7 mouse cellular contexts compared by ENCODE assay signal in genomic region chr10:70098626-70099025, GRCm38 (mm10). TPM values are rescaled to one million over a fixed set of nuclear protein-coding genes. Genes with fewer than 3 reads are reported as not detected.
DNase-seq lines count a peak whose midpoint lies in the region; ATAC-seq and TF ChIP-seq lines count a peak whose summit lies in the region.

No protein-coding gene starts in this region.

- peak overlapping the region; percentile 94 for H3K4me3 ChIP-seq in lung, embryonic 16.5 days (ENCODE audit: low read length)
- H3K4me3 ChIP-seq in embryonic fibroblast, embryonic 13.5 days (ENCODE audit: insufficient read depth, low read length) = peak overlapping the region; percentile 97
- peak overlapping the region; percentile 97 for H3K4me3 ChIP-seq in limb, embryonic 14.5 days (replicated peaks; ENCODE audit: low read length)
- peak overlapping the region; percentile 100 for H3K4me3 ChIP-seq in stomach, embryonic 16.5 days (replicated peaks; ENCODE audit: low read length)

- peak overlapping the region; percentile 60 for H3K4me2 ChIP-seq in lung, embryonic 16.5 days (ENCODE audit: low read depth, low read length)
- peak overlapping the region; percentile 78 for H3K4me2 ChIP-seq in limb, embryonic 14.5 days (replicated peaks; ENCODE audit: low read depth, low read length, severe bottlenecking)
- H3K4me2 ChIP-seq in stomach, embryonic 16.5 days (ENCODE audit: low read depth, low read length) = peak overlapping the region; percentile 85

- ATAC-seq in lung, embryonic 16.5 days (ENCODE audit: low read depth) = no peak
- no peak for ATAC-seq in limb, embryonic 14.5 days (ENCODE audit: low FRiP score, low read depth)
- ATAC-seq in stomach, embryonic 16.5 days (ENCODE audit: insufficient read depth, low FRiP score) = no peak

- no peak for TF ChIP-seq CTCF in embryonic fibroblast, embryonic 13.5 days (IDR thresholded peaks at IDR 0.05; ENCODE audit: borderline replicate concordance, insufficient read depth, low read length)

- H3K4me1 ChIP-seq in lung, embryonic 16.5 days (replicated peaks; ENCODE audit: control insufficient read depth, insufficient read depth, low read length) = peaks cover 19% of the 10 kb centered on the region
- peaks cover 6% of the 10 kb centered on the region for H3K4me1 ChIP-seq in embryonic fibroblast, embryonic 13.5 days (ENCODE audit: control insufficient read depth, insufficient read depth, low read length)
- peaks cover 24% of the 10 kb centered on the region for H3K4me1 ChIP-seq in limb, embryonic 14.5 days (ENCODE audit: control insufficient read depth, insufficient read depth, low read length)
- H3K4me1 ChIP-seq in stomach, embryonic 16.5 days (ENCODE audit: control insufficient read depth, insufficient read depth, low read length) = peaks cover 22% of the 10 kb centered on the region

- no peak for DNase-seq in lung, postnatal 14 days
- DNase-seq in limb, embryonic 14.5 days (ENCODE audit: low spot score) = no peak
- DNase-seq in cerebellum, postnatal 36 days = no peak
- no peak for DNase-seq in right cerebral cortex, postnatal 25 days

- WGBS in lung, embryonic 16.5 days = 5% methylated on average over 6 of the region's 6 CpGs
- 6% methylated on average over 6 of the region's 6 CpGs for WGBS in limb, embryonic 14.5 days
- 10% methylated on average over 6 of the region's 6 CpGs for WGBS in stomach, embryonic 16.5 days

- peak overlapping the region; percentile 92 for H3K9ac ChIP-seq in lung, embryonic 16.5 days (ENCODE audit: low read length)
- peak overlapping the region; percentile 83 for H3K9ac ChIP-seq in limb, embryonic 14.5 days (ENCODE audit: low read depth, low read length, severe bottlenecking)
- peak overlapping the region; percentile 98 for H3K9ac ChIP-seq in stomach, embryonic 16.5 days (ENCODE audit: low read length)

- TF ChIP-seq POLR2A in embryonic fibroblast, embryonic 13.5 days (IDR thresholded peaks at IDR 0.05; ENCODE audit: low read depth, low read length) = no peak
- no peak for TF ChIP-seq POLR2A in limb, embryonic 14.5 days (IDR thresholded peaks at IDR 0.05; ENCODE audit: borderline replicate concordance, extremely low read depth, insufficient read depth, insufficient read length)

- H3K27me3 ChIP-seq in lung, embryonic 16.5 days (ENCODE audit: control insufficient read depth, insufficient read depth, low read depth, low read length) = no peaks in the 10 kb centered on the region
- H3K27me3 ChIP-seq in limb, embryonic 14.5 days (ENCODE audit: control insufficient read depth, insufficient read depth, low read length) = no peaks in the 10 kb centered on the region
- H3K27me3 ChIP-seq in stomach, embryonic 16.5 days (ENCODE audit: control insufficient read depth, insufficient read depth, low read length) = no peaks in the 10 kb centered on the region

- H3K27ac ChIP-seq in lung, embryonic 16.5 days (ENCODE audit: low read length) = peak overlapping the region; percentile 81
- H3K27ac ChIP-seq in embryonic fibroblast, embryonic 13.5 days (ENCODE audit: insufficient read depth, low read length) = peak overlapping the region; percentile 84; the same call in 1 of the 2 replicates
- H3K27ac ChIP-seq in limb, embryonic 14.5 days (replicated peaks; ENCODE audit: low read depth, low read length) = peak overlapping the region; percentile 89
- no peak overlapping the region for H3K27ac ChIP-seq in stomach, embryonic 16.5 days (ENCODE audit: low read length)

- H3K36me3 ChIP-seq in lung, embryonic 16.5 days (ENCODE audit: control insufficient read depth, insufficient read depth, low read length) = no peaks in the 10 kb centered on the region
- 0 out of 2 replicates have a peak, but pooled peaks cover 2% of the 10 kb centered on the region for H3K36me3 ChIP-seq in limb, embryonic 14.5 days (ENCODE audit: control insufficient read depth, insufficient read depth, low read length)
- 0 out of 2 replicates have a peak, but pooled peaks cover 10% of the 10 kb centered on the region for H3K36me3 ChIP-seq in stomach, embryonic 16.5 days (ENCODE audit: control insufficient read depth, insufficient read depth, low read length)

- H3K9me3 ChIP-seq in lung, embryonic 16.5 days (ENCODE audit: control insufficient read depth, low read length) = peaks cover 2% of the 10 kb centered on the region; the same call in 1 of the 2 replicates
- no peaks in the 10 kb centered on the region for H3K9me3 ChIP-seq in limb, embryonic 14.5 days (ENCODE audit: control insufficient read depth, low read length)
- peaks cover 3% of the 10 kb centered on the region; the same call in 1 of the 2 replicates for H3K9me3 ChIP-seq in stomach, embryonic 16.5 days (replicated peaks; ENCODE audit: control insufficient read depth, low read length)

RNA-seq across cellular contexts. Expression of gene Ccdc6, which starts 1.7 kb away (rescaled TPM):
- 15.1 and 16.3 TPM in 2 replicates for polyA plus RNA-seq in lung, embryonic 16.5 days (2015; fragmentation: Nextera tagmentation; extraction: Ambion mirVana)
- 68.8 and 74.6 TPM in 2 replicates for polyA plus RNA-seq in embryonic fibroblast, embryonic 13.5 days (2011; ENCODE audit: insufficient read length, low read depth, missing spikeins)
- polyA plus RNA-seq in limb, embryonic 14.5 days (2012; rRNA removed) = 29.6 and 31.4 TPM in 2 replicates
- 23.1 and 26.8 TPM in 2 replicates for polyA plus RNA-seq in limb, embryonic 14.5 days (2014; fragmentation: Nextera tagmentation; extraction: Ambion mirVana)
- 13.1 and 13.8 TPM in 2 replicates for polyA plus RNA-seq in stomach, embryonic 16.5 days (2015; fragmentation: Nextera tagmentation; extraction: Ambion mirVana)
